Mouse (Mus musculus): ENCODE results near the gene Zfp979.
"Not testable (repeated sequence)": the region's sequence is repeated elsewhere in the genome, so short reads cannot be mapped to it uniquely, and the experiment has no call there.

- TF ChIP-seq CHD2 (IDR thresholded peaks at IDR 0.05; ENCODE audit: low read depth, low read length); HCFC1 (IDR thresholded peaks at IDR 0.05; ENCODE audit: borderline replicate concordance, insufficient read depth, low read length); MAFK (IDR thresholded peaks at IDR 0.05; ENCODE audit: insufficient read depth, low read depth, low read length): not testable (repeated sequence)
Measured at GRCm38 (mm10) chr4:147606511-147606910, 35.8 kb downstream of the Zfp979 start.

Data from ES-E14 (cell line).